Mouse (Mus musculus) CH12.LX (cell line): ENCODE measurements around the gene Sowahc. TPM values are rescaled to one million over a fixed set of nuclear protein-coding genes. Genes with fewer than 3 reads are reported as not detected.
A peak's percentile ranks its signal among the peaks of the same experiment; 100 is the strongest.

Experiments used
- DNase-seq: peaks from one replicate; pipeline ENCODE4 v3.0.0-alpha.2; 2013; ENCODE audit errors: extremely low read depth
- H3K27ac ChIP-seq: 2 replicates; pipeline ENCODE4 v1.5.1; 2012; ENCODE audit warnings: low read depth, mild to moderate bottlenecking, control low read depth, moderate library complexity; ENCODE audit not compliant: insufficient read depth
- H3K27me3 ChIP-seq: replicated peaks from 2 replicates; pipeline ENCODE3; 2012; ENCODE audit warnings: inconsistent platforms
- H3K36me3 ChIP-seq, 2 experiments: replicated peaks in 1 of 2; 2 replicates each; pipeline versions ENCODE3 to v1.6.1; 2012; ENCODE audit warnings: inconsistent platforms in 1 of 2, low read length in 1 of 2, mild to moderate bottlenecking in 1 of 2, mixed read lengths in 1 of 2, moderate library complexity in 1 of 2; ENCODE audit not compliant: control insufficient read depth in 1 of 2, insufficient read depth in 1 of 2
- H3K4me1 ChIP-seq, 2 experiments: 2 replicates each; pipeline ENCODE4 v1.6.1; 2012; ENCODE audit warnings: inconsistent platforms in 1 of 2, moderate library complexity in 1 of 2; ENCODE audit not compliant: insufficient read depth in 2 of 2, control insufficient read depth in 1 of 2
- H3K4me2 ChIP-seq: 2 replicates; pipeline ENCODE4 v1.6.1; 2012; ENCODE audit warnings: low read depth, mild to moderate bottlenecking, control low read depth; ENCODE audit not compliant: poor library complexity, insufficient read depth, severe bottlenecking
- H3K4me3 ChIP-seq, 3 experiments: fragments of 150-350 bp in 1 of 3; sonication (generic) in 1 of 3; replicated peaks in 1 of 3; 2 replicates each; pipeline versions ENCODE3 to v1.5.1; 2011 to 2012; ENCODE audit warnings: low read depth in 2 of 3, low read length in 2 of 3, mild to moderate bottlenecking in 2 of 3, moderate library complexity in 2 of 3, control low read depth in 1 of 3, improper control_type of control experiment in 1 of 3, inconsistent platforms in 1 of 3, mixed read lengths in 1 of 3; ENCODE audit not compliant: poor library complexity in 1 of 3
- H3K79me2 ChIP-seq: replicated peaks from 2 replicates; pipeline ENCODE4 v1.6.1; 2012; ENCODE audit warnings: mild to moderate bottlenecking, moderate library complexity; ENCODE audit not compliant: control insufficient read depth, poor library complexity, insufficient read depth, severe bottlenecking; ENCODE audit errors: extremely low read depth
- H3K9ac ChIP-seq: 2 replicates; pipeline ENCODE4 v1.6.1; 2012; ENCODE audit warnings: low read depth, mild to moderate bottlenecking, control low read depth, moderate library complexity; ENCODE audit not compliant: insufficient read depth
- H3K9me3 ChIP-seq: replicated peaks from 2 replicates; pipeline ENCODE3; 2012; ENCODE audit warnings: low read length, inconsistent platforms, mixed read lengths
- BHLHE40 ChIP-seq: IDR thresholded peaks from 2 replicates; pipeline ENCODE4 v1.6.1; 2011; ENCODE audit warnings: mild to moderate bottlenecking, low read depth, low read length, improper control_type of control experiment
- CHD2 ChIP-seq: IDR thresholded peaks from 2 replicates; pipeline ENCODE4 v1.6.1; 2011; ENCODE audit warnings: low read length, improper control_type of control experiment
- E2F4 ChIP-seq: IDR thresholded peaks from 2 replicates; pipeline ENCODE4 v1.6.1; 2011; ENCODE audit warnings: low read depth, low read length, improper control_type of control experiment; ENCODE audit not compliant: insufficient replicate concordance
- EP300 ChIP-seq: IDR thresholded peaks from 2 replicates; pipeline ENCODE4 v1.6.1; 2011; ENCODE audit warnings: low read length, improper control_type of control experiment
- ETS1 ChIP-seq: conservative IDR thresholded peaks from 2 replicates; pipeline ENCODE4 v1.6.1; 2012; ENCODE audit warnings: low read depth, mild to moderate bottlenecking, inconsistent platforms, low read length, improper control_type of control experiment, moderate library complexity
- GABPA ChIP-seq: IDR thresholded peaks from 2 replicates; pipeline ENCODE4 v1.6.1; 2012; ENCODE audit warnings: low read depth, low read length, improper control_type of control experiment, inconsistent platforms; ENCODE audit not compliant: insufficient replicate concordance
- HCFC1 ChIP-seq: IDR thresholded peaks from 2 replicates; pipeline ENCODE4 v1.6.1; 2012; ENCODE audit warnings: low read depth, mild to moderate bottlenecking, inconsistent platforms, low read length, improper control_type of control experiment
- IRF4 ChIP-seq: IDR thresholded peaks from 2 replicates; pipeline ENCODE4 v1.6.1; 2014; ENCODE audit warnings: low read depth, mild to moderate bottlenecking, inconsistent platforms, low read length, improper control_type of control experiment
- JUN ChIP-seq: IDR thresholded peaks from 2 replicates; pipeline ENCODE4 v1.6.1; 2011; ENCODE audit warnings: low read depth, mild to moderate bottlenecking, low read length, improper control_type of control experiment, moderate library complexity; ENCODE audit not compliant: insufficient read depth
- JUND ChIP-seq: conservative IDR thresholded peaks from 2 replicates; pipeline ENCODE4 v1.6.1; 2011; ENCODE audit warnings: low read depth, low read length, improper control_type of control experiment
- KAT2A ChIP-seq: IDR thresholded peaks from 2 replicates; pipeline ENCODE4 v1.6.1; 2012; ENCODE audit warnings: low read length, improper control_type of control experiment, inconsistent platforms; ENCODE audit not compliant: insufficient replicate concordance
- MAFK ChIP-seq: IDR thresholded peaks from 2 replicates; pipeline ENCODE4 v1.6.1; 2011; ENCODE audit warnings: low read length, improper control_type of control experiment; ENCODE audit not compliant: insufficient replicate concordance
- MEF2A ChIP-seq: IDR thresholded peaks from 2 replicates; pipeline ENCODE4 v1.6.1; 2014; ENCODE audit warnings: low read depth, mild to moderate bottlenecking, inconsistent platforms, low read length, improper control_type of control experiment, borderline replicate concordance
- MYC ChIP-seq: IDR thresholded peaks from 2 replicates; pipeline ENCODE4 v1.6.1; 2011; ENCODE audit warnings: low read depth, mild to moderate bottlenecking, improper control_type of control experiment, low read length
- NRF1 ChIP-seq: IDR thresholded peaks from 2 replicates; pipeline ENCODE4 v1.6.1; 2014; ENCODE audit warnings: low read depth, mild to moderate bottlenecking, inconsistent platforms, low read length, improper control_type of control experiment, moderate library complexity
- PAX5 ChIP-seq: IDR thresholded peaks from 2 replicates; pipeline ENCODE4 v1.6.1; 2012; ENCODE audit warnings: low read length, inconsistent platforms, mixed read lengths
- POLR2A ChIP-seq: IDR thresholded peaks from 2 replicates; pipeline ENCODE4 v1.6.1; 2011; ENCODE audit warnings: low read depth, mild to moderate bottlenecking, improper control_type of control experiment, low read length
- SIN3A ChIP-seq: IDR thresholded peaks from 2 replicates; pipeline ENCODE4 v1.6.1; 2012; ENCODE audit warnings: low read length, improper control_type of control experiment, inconsistent platforms
- TCF12 ChIP-seq: IDR thresholded peaks from 2 replicates; pipeline ENCODE4 v1.6.1; 2014; ENCODE audit warnings: low read depth, mild to moderate bottlenecking, inconsistent platforms, low read length, improper control_type of control experiment
- USF2 ChIP-seq: conservative IDR thresholded peaks from 2 replicates; pipeline ENCODE4 v1.6.1; 2011; ENCODE audit warnings: low read depth, low read length, improper control_type of control experiment
- ZKSCAN1 ChIP-seq: IDR thresholded peaks from 2 replicates; pipeline ENCODE4 v1.6.1; 2012; ENCODE audit warnings: low read depth, inconsistent platforms, low read length, improper control_type of control experiment, borderline replicate concordance
- ZNF384 ChIP-seq: IDR thresholded peaks from 2 replicates; pipeline ENCODE4 v1.6.1; 2012; ENCODE audit warnings: low read depth, low read length, improper control_type of control experiment, inconsistent platforms
- dilution Hi-C: fragments of 300-500 bp; cut with MboI; formaldehyde crosslinking; loops from 2 replicates; pipeline ENCODE4 v1.14.3; 2020; ENCODE audit warnings: low sequenced_read_pairs; ENCODE audit not compliant: extremely low pct_unique_long_range_greater_than_20kb, extremely low pct_ligation_motif_present
- in situ Hi-C: fragments of 300-500 bp; cut with MboI; formaldehyde crosslinking; loops from 3 replicates; pipeline ENCODE4 v1.14.3; 2019; ENCODE audit warnings: low sequenced_read_pairs, low pct_ligation_motif_present, low pct_unique_long_range_greater_than_20kb, mixed read lengths
- polyA plus RNA-seq: library from polyadenylated mRNA; unstranded; fragments of >175 nt; gene quantifications from 2 replicates; pipeline ENCODE4 v1.2.1, GENCODE M21; 2012; ENCODE audit warnings: low read depth; ENCODE audit not compliant: insufficient read length
- total RNA-seq, 2 experiments: library from RNA; depleted of rRNA; stranded (reverse); fragments of 300-350 nt in 1 of 2; fragments of >200 nt in 1 of 2; gene quantifications; 2 replicates each; pipeline ENCODE4 v1.2.3; 2012 to 2014

Gene Sowahc
- total and polyA plus RNA-seq, 3 experiments, result 19.9 to 50.0 (median 25.9) TPM

- in situ Hi-C loops (no loop called here), dilution Hi-C loops (no loop called here)
Observed at GRCm38 (mm10) chr10:59256533-59256932, 34.8 kb downstream of the Sowahc start.

GRCm38 (mm10) chr10:59259572-59259971 is 37.8 kb downstream of the Sowahc start:
- no peaks in the 10 kb centered on the region for H3K79me2 ChIP-seq
- no peak overlapping the region for H3K4me3 ChIP-seq
- TF ChIP-seq E2F4 (no peak), GABPA (no peak), ZKSCAN1 (no peak), CHD2 (no peak), IRF4 (no peak; the same call in 1 of the 2 replicates), EP300 (peak; percentile 42; the same call in 1 of the 2 replicates), JUN (no peak), TCF12 (no peak), POLR2A (no peak)
- TF ChIP-seq, all 38 proteins: peak for 1
- H3K4me1 ChIP-seq, result peaks cover 15 to 48% of the 10 kb centered on the region in 2 experiments
- DNase-seq, result no peak
- peak overlapping the region; percentile 53; the same call in 1 of the 2 replicates for H3K4me2 ChIP-seq
- no peak overlapping the region for H3K27ac ChIP-seq
- dilution Hi-C loops (no loop called here), in situ Hi-C loops (no loop called here)
- no peaks in the 10 kb centered on the region for H3K9me3 ChIP-seq
- no peaks in the 10 kb centered on the region for H3K27me3 ChIP-seq
- H3K36me3 ChIP-seq, result no peaks in the 10 kb centered on the region
- H3K9ac ChIP-seq, result no peak overlapping the region

More at GRCm38 (mm10) chr10:59256533-59256932, 34.8 kb downstream of the Sowahc start:
- peaks cover 30 to 60% of the 10 kb centered on the region in 2 experiments for H3K4me1 ChIP-seq
- no peaks in the 10 kb centered on the region for H3K9me3 ChIP-seq
- DNase-seq, result peak; percentile 19
- H3K27me3 ChIP-seq, result no peaks in the 10 kb centered on the region
- no peak overlapping the region for H3K9ac ChIP-seq
- TF ChIP-seq MEF2A (0 out of 2 replicates have a peak, but pooled peaks have one; percentile 56), JUN (peak; percentile 46; the same call in 1 of the 2 replicates), TCF12 (peak; percentile 64), USF2 (no peak), ETS1 (0 out of 2 replicates have a peak, but pooled peaks have one; percentile 6), KAT2A (no peak), NRF1 (no peak), EP300 (peak; percentile 73), BHLHE40 (0 out of 2 replicates have a peak, but pooled peaks have one; percentile 14), JUND (peak; percentile 72), ZNF384 (peak; percentile 81), GABPA (no peak), HCFC1 (no peak), SIN3A (no peak), PAX5 (no peak), MAFK (no peak), IRF4 (peak; percentile 80), MYC (no peak)
- H3K36me3 ChIP-seq, result no peaks in the 10 kb centered on the region
- no peaks in the 10 kb centered on the region for H3K79me2 ChIP-seq
- H3K4me3 ChIP-seq, result no peak overlapping the region
- H3K27ac ChIP-seq, result no peak overlapping the region
- H3K4me2 ChIP-seq, result no peak overlapping the region
